Mouse (Mus musculus) heart, embryonic 16.5 days (tissue): ENCODE measurements around the gene Prkag3. TPM values are rescaled to one million over a fixed set of nuclear protein-coding genes. Genes with fewer than 3 reads are reported as not detected.

Experiments used
- ATAC-seq: fragments of 200-750 bp; cut with Nextera tagmentation; replicated peaks from 2 replicates; pipeline ENCODE4 v1.8.0; 2017; ENCODE audit warnings: moderate number of reproducible peaks; ENCODE audit not compliant: insufficient read depth, low FRiP score; ENCODE audit errors: extremely low read depth
- H3K27ac ChIP-seq: fragments of 300-500 bp; sonication (generic); 2 replicates; pipeline ENCODE4 v1.5.1; 2014; ENCODE audit warnings: mild to moderate bottlenecking, low read length, control low read depth, moderate library complexity
- H3K27me3 ChIP-seq: fragments of 300-500 bp; sonication (generic); 2 replicates; pipeline ENCODE4 v1.6.1; 2014; ENCODE audit warnings: low read length, mixed read lengths; ENCODE audit not compliant: control insufficient read depth, insufficient read depth
- H3K36me3 ChIP-seq: fragments of 300-500 bp; sonication (generic); 2 replicates; pipeline ENCODE4 v1.6.1; 2014; ENCODE audit not compliant: control insufficient read depth, insufficient read depth
- H3K4me1 ChIP-seq: fragments of 300-500 bp; sonication (generic); 2 replicates; pipeline ENCODE4 v1.6.1; 2014; ENCODE audit warnings: low read length, mixed read lengths; ENCODE audit not compliant: control insufficient read depth, insufficient read depth
- H3K4me2 ChIP-seq: fragments of 300-500 bp; sonication (generic); 2 replicates; pipeline ENCODE4 v1.6.1; 2014; ENCODE audit warnings: low read depth, mild to moderate bottlenecking, control low read depth, low read length
- H3K4me3 ChIP-seq: fragments of 300-500 bp; sonication (generic); 2 replicates; pipeline ENCODE4 v1.5.1; 2014; ENCODE audit warnings: mild to moderate bottlenecking, control low read depth, low read length
- H3K9ac ChIP-seq: fragments of 300-500 bp; sonication (generic); 2 replicates; pipeline ENCODE4 v1.6.1; 2014; ENCODE audit warnings: low read length, control low read depth
- H3K9me3 ChIP-seq: fragments of 300-500 bp; sonication (generic); replicated peaks from 2 replicates; pipeline ENCODE4 v1.6.1; 2016; ENCODE audit warnings: low read length; ENCODE audit not compliant: control insufficient read depth
- WGBS: fragments of 180-500 bp; shearing (Covaris S2); extraction: QIAGEN DNeasy Blood & Tissue Kit; methylation state at CpG from one replicate; pipeline ENCODE4 v1.1.7; 2014; 5-methylcytosine and 5-hydroxymethylcytosine counted together
- polyA plus RNA-seq: library from polyadenylated mRNA; unstranded; fragments of >200 nt; fragmentation: Nextera tagmentation; extraction: Ambion mirVana; gene quantifications from 2 replicates; pipeline ENCODE4 v1.2.1, GENCODE M21; 2015

The Prkag3 gene
- polyA plus RNA-seq, 1 experiment from 2014 or later, result 5.7 TPM

DNA sequence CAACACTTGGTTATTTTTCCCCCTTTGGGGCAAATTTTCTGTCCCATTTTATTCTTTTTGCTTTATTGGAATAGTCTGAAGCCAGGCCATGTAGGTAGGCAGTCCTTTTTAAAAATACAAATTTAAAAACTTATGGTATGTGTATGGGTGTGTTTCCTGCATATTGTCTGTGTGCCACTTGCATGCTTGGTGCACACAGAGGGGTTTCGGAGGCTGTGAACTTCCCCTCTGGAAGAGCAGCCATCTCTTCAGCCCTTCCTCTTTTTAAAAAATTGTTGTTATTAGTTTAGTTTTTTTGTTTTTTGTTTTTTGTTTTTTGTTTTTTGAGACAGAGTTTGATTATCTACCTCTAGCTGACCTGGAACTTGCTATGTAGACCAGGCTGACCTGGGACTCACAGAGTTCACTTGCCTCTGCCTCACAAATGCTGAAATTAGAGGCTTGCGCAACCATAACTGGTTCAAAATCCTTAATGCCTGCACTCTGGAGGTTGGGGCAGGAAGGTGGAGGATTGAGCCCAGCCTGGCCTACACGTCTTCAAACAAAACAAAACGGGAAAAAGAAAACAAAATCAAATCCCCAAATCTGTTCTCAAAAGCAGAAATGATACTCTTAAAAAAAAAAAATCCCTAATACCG lies 36.4 kb downstream of the Prkag3 start:
- Histone ChIP-seq H3K4me3 (peak overlapping the region; percentile 61), H3K4me1 (peaks cover 6% of the 10 kb centered on the region), H3K9me3 (no peaks in the 10 kb centered on the region), H3K27me3 (no peaks in the 10 kb centered on the region), H3K27ac (peak overlapping the region; percentile 64), H3K9ac (peak overlapping the region; percentile 77), H3K4me2 (peak overlapping the region; percentile 81), H3K36me3 (no peaks in the 10 kb centered on the region)
- ATAC-seq, result no peak
- WGBS, result 35% methylated on average over 5 of the region's 5 CpGs

DNA sequence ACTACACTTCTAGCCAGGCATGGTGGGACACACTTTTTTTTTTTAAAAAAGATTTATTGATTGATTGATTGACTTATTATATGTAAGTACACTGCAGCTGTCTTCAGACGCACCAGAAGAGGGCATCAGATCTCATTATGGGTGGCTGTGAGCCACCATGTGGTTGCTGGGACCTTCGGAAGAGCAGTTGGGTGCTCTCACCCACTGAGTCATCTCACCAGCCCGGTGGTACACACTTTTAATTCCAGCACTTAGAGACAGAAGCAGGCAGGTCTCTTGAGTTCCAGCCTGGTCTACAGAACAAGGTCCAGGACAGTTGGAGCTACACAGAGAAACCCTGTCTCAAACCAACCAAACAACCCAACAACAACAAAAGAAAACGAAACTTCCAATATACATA lies 37.0 kb downstream of the Prkag3 start:
- Histone ChIP-seq H3K4me1 (peaks cover 6% of the 10 kb centered on the region), H3K4me3 (no peak overlapping the region), H3K27me3 (no peaks in the 10 kb centered on the region), H3K9ac (no peak overlapping the region), H3K36me3 (no peaks in the 10 kb centered on the region), H3K9me3 (no peaks in the 10 kb centered on the region), H3K4me2 (no peak overlapping the region), H3K27ac (no peak overlapping the region)
- ATAC-seq, result no peak
- WGBS, result 69% methylated on average over 4 of the region's 4 CpGs

DNA sequence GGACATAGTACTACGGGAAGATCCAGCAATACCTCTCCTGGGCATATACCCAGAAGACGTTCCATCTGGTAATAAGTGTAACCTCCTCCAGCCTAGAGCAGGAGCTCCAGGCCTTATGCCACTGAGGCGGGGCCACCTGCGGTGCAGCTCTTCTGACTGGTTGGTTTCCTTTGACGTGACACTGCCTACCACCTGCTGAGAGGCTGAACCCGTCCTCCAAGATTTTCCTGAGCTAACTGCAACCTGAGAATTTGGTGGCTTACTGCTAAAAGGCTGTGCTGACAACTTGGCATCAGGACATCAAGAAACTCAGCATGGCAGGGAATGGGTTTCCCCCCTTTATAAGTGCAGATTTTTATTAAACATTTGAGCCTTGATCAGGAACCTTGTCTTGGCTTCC lies 39.5 kb downstream of the Prkag3 start:
- no peaks in the 10 kb centered on the region for H3K36me3 ChIP-seq
- H3K27ac ChIP-seq, result no peak overlapping the region
- H3K4me2 ChIP-seq, result no peak overlapping the region
- H3K4me1 ChIP-seq, result peaks cover 11% of the 10 kb centered on the region
- no peak for ATAC-seq
- H3K27me3 ChIP-seq, result no peaks in the 10 kb centered on the region
- H3K9me3 ChIP-seq, result no peaks in the 10 kb centered on the region
- 38% methylated on average over 6 of the region's 6 CpGs for WGBS
- no peak overlapping the region for H3K9ac ChIP-seq
- no peak overlapping the region for H3K4me3 ChIP-seq

DNA sequence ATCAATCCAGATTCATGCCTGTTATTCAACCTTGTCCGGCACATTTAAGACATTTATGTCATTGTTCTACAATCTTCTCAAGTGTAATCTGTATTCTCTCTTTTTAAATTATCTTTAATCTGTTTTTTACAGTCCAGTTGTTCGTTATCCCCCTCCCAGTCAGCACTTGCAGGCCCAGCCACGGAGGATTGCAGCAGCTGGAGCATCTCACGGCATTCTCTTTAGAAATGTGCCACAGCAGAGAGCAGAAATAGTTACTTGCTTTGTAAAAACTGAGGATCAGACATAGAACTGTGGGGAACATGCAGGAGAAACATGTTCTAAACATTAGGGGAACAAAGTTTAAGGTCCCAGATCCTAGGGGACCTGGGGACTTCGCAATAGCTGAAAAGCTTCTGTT lies 44.0 kb downstream of the Prkag3 start:
- WGBS, result 68% methylated on average over 5 of the region's 5 CpGs
- no peak overlapping the region for H3K27ac ChIP-seq

DNA sequence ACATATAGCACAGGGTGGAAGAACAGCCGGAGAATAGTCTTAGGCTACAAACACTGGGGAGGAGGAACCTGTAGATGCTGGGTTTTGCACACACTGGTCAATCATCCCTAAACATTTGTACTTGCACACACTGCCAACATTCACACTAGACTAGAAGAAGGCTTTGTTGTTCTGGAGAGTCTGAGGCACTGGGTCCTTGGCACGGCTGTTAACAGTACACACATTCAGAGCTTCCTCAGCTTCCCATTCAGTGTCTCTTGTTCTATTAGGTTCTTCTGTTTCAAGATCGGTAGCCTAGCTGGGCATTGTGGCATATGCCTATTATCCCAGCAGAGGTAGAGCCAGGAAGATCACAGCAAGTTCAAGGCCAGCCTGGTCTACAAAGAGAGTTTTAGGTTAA lies 44.9 kb downstream of the Prkag3 start:
- Histone ChIP-seq H3K27ac (no peak overlapping the region), H3K27me3 (no peaks in the 10 kb centered on the region), H3K4me1 (peaks cover 9% of the 10 kb centered on the region), H3K36me3 (0 out of 2 replicates have a peak, but pooled peaks cover 2% of the 10 kb centered on the region), H3K4me2 (no peak overlapping the region), H3K9me3 (no peaks in the 10 kb centered on the region), H3K9ac (no peak overlapping the region), H3K4me3 (no peak overlapping the region)
- ATAC-seq, result no peak
- WGBS, result 76% methylated on average over 3 of the region's 3 CpGs

More for the DNA sequence above, 44.0 kb downstream of the Prkag3 start:
- H3K9ac ChIP-seq, result no peak overlapping the region
- H3K4me1 ChIP-seq, result peaks cover 5% of the 10 kb centered on the region; the same call in 1 of the 2 replicates
- H3K4me3 ChIP-seq, result no peak overlapping the region
- no peak for ATAC-seq
- no peaks in the 10 kb centered on the region for H3K27me3 ChIP-seq
- no peak overlapping the region for H3K4me2 ChIP-seq
- H3K36me3 ChIP-seq, result no peaks in the 10 kb centered on the region
- H3K9me3 ChIP-seq, result no peaks in the 10 kb centered on the region

DNA sequence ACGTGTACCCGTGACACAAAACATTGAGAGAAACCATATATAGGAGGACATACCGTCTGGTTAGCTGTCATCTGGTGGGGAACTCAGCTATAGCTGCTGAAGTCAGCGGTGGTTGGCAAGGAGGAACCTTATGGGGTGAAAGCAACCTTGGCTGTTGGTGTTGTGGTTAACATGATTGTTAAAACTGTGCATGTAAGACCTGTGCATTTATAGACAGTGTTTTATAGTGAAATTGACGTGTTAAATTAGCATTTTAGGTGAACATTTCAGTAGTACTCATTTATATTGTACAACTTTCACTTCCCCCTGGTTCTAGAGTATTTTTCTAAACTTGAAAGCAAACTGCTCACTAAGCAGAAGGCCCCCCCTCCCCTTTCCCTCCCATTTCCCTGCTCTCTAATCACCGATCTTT lies 46.9 kb downstream of the Prkag3 start:
- Histone ChIP-seq H3K36me3 (peaks cover 12% of the 10 kb centered on the region), H3K27me3 (no peaks in the 10 kb centered on the region), H3K4me3 (no peak overlapping the region), H3K27ac (no peak overlapping the region), H3K4me1 (peaks cover 17% of the 10 kb centered on the region), H3K9ac (no peak overlapping the region), H3K4me2 (no peak overlapping the region), H3K9me3 (no peaks in the 10 kb centered on the region)
- WGBS, result 87% methylated on average over 6 of the region's 6 CpGs
- ATAC-seq, result no peak

DNA sequence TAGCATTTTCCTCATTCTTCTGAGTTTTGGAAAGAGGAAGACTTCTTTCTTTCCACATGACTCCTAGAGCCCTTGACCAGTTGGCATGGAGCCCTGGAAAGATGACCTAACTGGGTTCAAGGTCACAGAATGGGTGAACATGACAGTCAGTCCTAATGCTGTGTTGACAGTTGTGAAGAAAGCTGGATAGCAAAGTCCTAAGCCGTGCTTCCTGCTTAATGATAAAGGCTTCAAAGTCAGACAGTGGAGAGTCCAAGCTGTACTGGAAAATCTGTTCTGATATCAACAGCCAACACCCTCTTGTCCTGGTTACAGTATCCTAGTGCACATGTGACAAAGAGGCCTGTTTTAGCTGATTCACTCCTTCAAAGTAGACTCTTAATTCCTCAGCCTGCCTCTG lies 50.2 kb downstream of the Prkag3 start:
- H3K4me2 ChIP-seq, result no peak overlapping the region
- H3K9me3 ChIP-seq, result no peaks in the 10 kb centered on the region
- H3K27me3 ChIP-seq, result no peaks in the 10 kb centered on the region
- H3K27ac ChIP-seq, result peak overlapping the region; percentile 58
- H3K36me3 ChIP-seq, result peaks cover 31% of the 10 kb centered on the region
- peak; percentile 66 for ATAC-seq
- no peak overlapping the region for H3K9ac ChIP-seq
- H3K4me1 ChIP-seq, result peaks cover 12% of the 10 kb centered on the region
- no peak overlapping the region for H3K4me3 ChIP-seq
- WGBS, result 25% methylated on average over 1 of the region's 1 CpGs

DNA sequence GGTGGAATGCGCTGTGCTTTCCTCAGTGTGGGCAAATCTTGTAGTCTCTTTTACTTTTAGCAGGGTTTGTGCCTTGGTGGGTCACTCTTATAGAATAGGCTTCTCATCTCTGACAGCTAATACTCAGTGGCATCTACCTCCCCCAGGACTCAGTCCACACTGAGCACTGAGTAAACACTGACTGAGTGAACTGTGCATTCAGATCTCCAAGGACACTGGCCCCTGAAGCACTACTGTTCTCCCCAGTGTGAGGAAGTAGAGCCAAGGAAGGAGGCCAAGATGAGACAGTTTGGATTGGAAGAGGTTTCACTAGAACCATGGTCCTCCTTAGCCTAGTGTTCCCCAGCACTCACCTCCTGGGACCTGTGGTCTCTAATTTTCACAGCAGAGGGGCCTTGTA lies 50.7 kb downstream of the Prkag3 start:
- Histone ChIP-seq H3K9me3 (no peaks in the 10 kb centered on the region), H3K4me3 (no peak overlapping the region), H3K9ac (no peak overlapping the region), H3K27ac (peak overlapping the region; percentile 58), H3K4me1 (peaks cover 12% of the 10 kb centered on the region), H3K4me2 (no peak overlapping the region), H3K36me3 (peaks cover 31% of the 10 kb centered on the region), H3K27me3 (no peaks in the 10 kb centered on the region)
- ATAC-seq, result no peak
- WGBS, result 96% methylated on average over 1 of the region's 1 CpGs

DNA sequence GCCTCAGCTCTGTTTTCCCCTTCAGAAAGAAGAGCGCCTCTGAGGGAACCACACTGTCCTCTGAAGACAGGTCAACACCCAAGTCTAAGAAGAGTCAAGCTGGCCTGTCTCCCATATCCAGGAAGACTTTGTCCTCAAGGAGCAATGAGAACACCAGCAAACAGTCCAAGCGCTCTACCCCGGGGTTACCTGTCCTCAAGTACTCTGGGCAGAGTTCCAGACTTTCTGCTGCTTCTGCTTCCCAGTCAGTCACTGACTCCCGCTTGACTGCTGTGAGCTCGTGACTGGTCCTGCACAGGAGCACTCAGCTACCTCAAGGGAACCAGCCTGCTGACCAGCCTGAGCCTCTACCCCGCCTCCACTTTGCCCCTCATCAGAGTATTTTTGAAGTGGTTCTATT lies 51.6 kb downstream of the Prkag3 start:
- Histone ChIP-seq H3K27me3 (no peaks in the 10 kb centered on the region), H3K27ac (no peak overlapping the region), H3K9me3 (no peaks in the 10 kb centered on the region), H3K9ac (no peak overlapping the region), H3K4me3 (no peak overlapping the region), H3K36me3 (peaks cover 33% of the 10 kb centered on the region), H3K4me1 (peaks cover 12% of the 10 kb centered on the region), H3K4me2 (no peak overlapping the region)
- ATAC-seq, result no peak
- WGBS, result 70% methylated on average over 6 of the region's 6 CpGs
